Mouse (Mus musculus) urinary bladder, postnatal 14 days (tissue): ENCODE data around the gene Adcy2.

ENCODE experiments used
- DNase-seq: peaks from one replicate; pipeline ENCODE4 v3.0.0; 2021; ENCODE audit warnings: low spot score

Adcy2 gene

GRCm38 (mm10) chr13:68820858-68821579 is 178.3 kb downstream of the Adcy2 start:
- DNase-seq: no peak

- no peak for DNase-seq
Observed at GRCm38 (mm10) chr13:68815704-68816477, 183.4 kb downstream of the Adcy2 start.

- DNase-seq: no peak
Observed at GRCm38 (mm10) chr13:68811185-68811584, 188.2 kb downstream of the Adcy2 start.

- DNase-seq: no peak
Observed at GRCm38 (mm10) chr13:68799777-68800176, 199.6 kb downstream of the Adcy2 start.

- peak; percentile 6 for DNase-seq
Observed at GRCm38 (mm10) chr13:68793286-68793685, 206.1 kb downstream of the Adcy2 start.

- DNase-seq: no peak
Observed at GRCm38 (mm10) chr13:68787286-68788061, 211.9 kb downstream of the Adcy2 start.

GRCm38 (mm10) chr13:68783096-68783495 is 216.2 kb downstream of the Adcy2 start:
- DNase-seq: no peak

- no peak for DNase-seq
Observed at GRCm38 (mm10) chr13:68778011-68778672, 221.2 kb downstream of the Adcy2 start.

GRCm38 (mm10) chr13:68773599-68774211 is 225.6 kb downstream of the Adcy2 start:
- no peak for DNase-seq

- DNase-seq: no peak
Observed at GRCm38 (mm10) chr13:68768588-68768987, 230.8 kb downstream of the Adcy2 start.

GRCm38 (mm10) chr13:68765896-68766578 is 233.3 kb downstream of the Adcy2 start:
- no peak for DNase-seq

GRCm38 (mm10) chr13:68764614-68765013 is 234.7 kb downstream of the Adcy2 start:
- no peak for DNase-seq

- no peak for DNase-seq
Observed at GRCm38 (mm10) chr13:68749801-68750200, 249.5 kb downstream of the Adcy2 start.

- no peak for DNase-seq
Observed at GRCm38 (mm10) chr13:68749370-68749769, 250.0 kb downstream of the Adcy2 start.

GRCm38 (mm10) chr13:68745426-68745825 is 253.9 kb downstream of the Adcy2 start:
- DNase-seq: no peak

GRCm38 (mm10) chr13:68712661-68713060 is 286.7 kb downstream of the Adcy2 start:
- DNase-seq: no peak

- peak; percentile 4 for DNase-seq
Observed at GRCm38 (mm10) chr13:68707296-68707747, 292.0 kb downstream of the Adcy2 start.

- no peak for DNase-seq
Observed at GRCm38 (mm10) chr13:68684919-68685318, 314.4 kb downstream of the Adcy2 start.

- DNase-seq: no peak
Observed at GRCm38 (mm10) chr13:68680429-68680828, 318.9 kb downstream of the Adcy2 start.

- no peak for DNase-seq
Observed at GRCm38 (mm10) chr13:68642786-68643185, 356.6 kb downstream of the Adcy2 start.

- no peak for DNase-seq
Observed at GRCm38 (mm10) chr13:68627041-68627440, 372.3 kb downstream of the Adcy2 start.
